Mouse (Mus musculus) myocyte (in vitro differentiated cells): ENCODE data around the gene Gm20388. TPM values are rescaled to one million over a fixed set of nuclear protein-coding genes. Genes with fewer than 3 reads are reported as not detected.
A peak's percentile ranks its signal among the peaks of the same experiment; 100 is the strongest.

Source experiments
- H3K27me3 ChIP-seq: one replicate; pipeline ENCODE4 v1.6.1; 2011; ENCODE audit not compliant: control insufficient read depth, insufficient read depth, insufficient read length
- H3K36me3 ChIP-seq: one replicate; pipeline ENCODE4 v1.6.1; 2011; ENCODE audit not compliant: control insufficient read depth, insufficient read depth
- H3K4me2 ChIP-seq: one replicate; pipeline ENCODE4 v1.6.1; 2011; ENCODE audit warnings: low read depth, control low read depth
- H3K4me3 ChIP-seq: one replicate; pipeline ENCODE4 v1.5.1; 2011; ENCODE audit warnings: mild to moderate bottlenecking, control low read depth, moderate library complexity
- H3K79me2 ChIP-seq: one replicate; pipeline ENCODE4 v1.6.1; 2011; ENCODE audit not compliant: control insufficient read depth, insufficient read depth
- H3ac ChIP-seq: one replicate; pipeline ENCODE4 v1.6.1; 2011; ENCODE audit not compliant: control insufficient read depth, insufficient read length
- CEBPB ChIP-seq: IDR thresholded peaks from 2 replicates; pipeline ENCODE4 v1.6.1; 2011; ENCODE audit warnings: mild to moderate bottlenecking, moderate library complexity; ENCODE audit not compliant: poor library complexity, insufficient read depth, severe bottlenecking
- E2F4 ChIP-seq: IDR thresholded peaks from one replicate; pipeline ENCODE4 v1.6.1; 2011; ENCODE audit warnings: mild to moderate bottlenecking, control low read depth, moderate library complexity; ENCODE audit not compliant: insufficient read depth
- MAX ChIP-seq: IDR thresholded peaks from one replicate; pipeline ENCODE4 v1.6.1; 2011; ENCODE audit warnings: low read depth, mild to moderate bottlenecking, control low read depth
- MYOD1 ChIP-seq, 3 experiments: IDR thresholded peaks; one replicate each; pipeline ENCODE4 v1.6.1; 2011; ENCODE audit warnings: control low read depth in 2 of 3, low read depth in 2 of 3, mild to moderate bottlenecking in 2 of 3, moderate library complexity in 1 of 3; ENCODE audit not compliant: insufficient read length in 2 of 3, control insufficient read depth in 1 of 3
- MYOG ChIP-seq, 3 experiments: IDR thresholded peaks; one replicate each; pipeline ENCODE4 v1.6.1; 2011; ENCODE audit warnings: control low read depth in 2 of 3, low read depth in 2 of 3, mild to moderate bottlenecking in 2 of 3; ENCODE audit not compliant: insufficient read length in 2 of 3, control insufficient read depth in 1 of 3, insufficient read depth in 1 of 3
- POLR2A ChIP-seq: IDR thresholded peaks from one replicate; pipeline ENCODE4 v1.6.1; 2011; ENCODE audit warnings: low read depth, mild to moderate bottlenecking, control low read depth, moderate library complexity; ENCODE audit not compliant: insufficient read length
- POLR2AphosphoS2 ChIP-seq: IDR thresholded peaks from one replicate; pipeline ENCODE4 v1.6.1; 2011; ENCODE audit warnings: low read depth, control low read depth; ENCODE audit not compliant: insufficient read length
- REST ChIP-seq: IDR thresholded peaks from one replicate; pipeline ENCODE4 v1.6.1; 2011; ENCODE audit warnings: mild to moderate bottlenecking, control low read depth, moderate library complexity; ENCODE audit not compliant: insufficient read depth, insufficient read length
- SRF ChIP-seq: IDR thresholded peaks from one replicate; pipeline ENCODE4 v1.6.1; 2011; ENCODE audit warnings: low read depth; ENCODE audit not compliant: control insufficient read depth, insufficient read length
- TCF12 ChIP-seq: IDR thresholded peaks from one replicate; pipeline ENCODE4 v1.6.1; 2011; ENCODE audit warnings: mild to moderate bottlenecking, control low read depth; ENCODE audit not compliant: poor library complexity, insufficient read depth, severe bottlenecking
- TCF3 ChIP-seq: IDR thresholded peaks from one replicate; pipeline ENCODE4 v1.6.1; 2011; ENCODE audit warnings: low read depth, control low read depth; ENCODE audit not compliant: insufficient read length
- USF1 ChIP-seq: IDR thresholded peaks from one replicate; pipeline ENCODE4 v1.6.1; 2011; ENCODE audit warnings: low read depth, mild to moderate bottlenecking, control low read depth, moderate library complexity
- polyA plus RNA-seq: library from polyadenylated mRNA; unstranded; fragments of >200 nt; fragmentation: generic; extraction: Trizol; gene quantifications from one replicate; pipeline ENCODE4 v1.2.1, GENCODE M21; 2012; ENCODE audit warnings: missing spikeins

Gene Gm20388
- polyA plus RNA-seq, 1 experiment = 15.3 TPM

DNA sequence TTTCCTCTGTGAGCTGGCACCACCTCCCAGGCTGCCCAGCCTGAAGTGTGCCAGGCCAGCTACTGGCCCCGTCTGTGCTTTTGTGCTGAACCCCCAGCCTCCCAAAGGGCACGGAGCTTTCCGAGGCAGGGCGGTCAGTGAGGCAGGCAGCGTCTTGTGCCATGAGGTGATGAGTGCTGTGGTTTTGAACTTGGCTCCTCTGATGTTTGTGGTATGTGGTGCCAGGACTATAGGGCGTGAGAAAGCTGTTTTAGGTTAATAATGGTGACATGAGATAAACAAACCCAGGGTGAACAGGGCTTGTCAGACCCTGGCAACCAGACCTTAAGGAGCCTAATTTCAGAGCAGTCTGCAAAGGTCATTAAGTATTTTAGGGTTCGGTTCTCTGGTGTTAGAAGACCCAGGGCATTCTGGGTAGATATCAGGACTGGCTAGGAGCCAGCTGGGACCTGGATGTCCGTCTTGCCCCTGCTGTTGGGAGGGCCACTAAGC is 4406.6 kb downstream of the Gm20388 start:
- TF ChIP-seq MYOD1 (IDR thresholded peaks at IDR 0.05; ENCODE audit: control insufficient read depth in 1 of 3, insufficient read length in 2 of 3, low read depth in 2 of 3) (peak in 1 of 3 experiments; percentile 21), SRF (no peak), TCF3 (no peak)
- Histone ChIP-seq H3K36me3 (no peaks in the 10 kb centered on the region), H3K4me2 (peak overlapping the region; percentile 24), H3ac (no peak overlapping the region), H3K79me2 (no peaks in the 10 kb centered on the region), H3K27me3 (no peaks in the 10 kb centered on the region), H3K4me3 (no peak overlapping the region)

DNA sequence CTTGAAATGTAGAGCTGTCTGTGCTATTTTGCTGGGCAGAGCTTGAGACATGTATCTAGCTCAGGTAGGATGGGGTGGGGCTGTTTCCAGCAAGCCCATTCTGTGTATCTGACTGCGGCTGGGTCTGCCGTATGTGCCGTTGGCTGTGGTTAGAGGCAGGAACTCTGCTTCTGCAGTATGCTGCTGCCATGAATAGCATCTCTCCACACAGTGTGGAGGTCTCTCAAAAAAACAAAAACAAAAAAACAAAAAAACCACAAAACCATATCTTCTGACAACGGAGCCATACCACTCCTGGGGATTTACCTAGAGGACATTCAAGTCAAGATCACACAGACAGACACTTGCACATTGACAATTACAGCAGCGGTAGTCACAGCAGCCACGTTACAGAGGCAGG is 4407.2 kb downstream of the Gm20388 start:
- H3K36me3 ChIP-seq = peaks cover 3% of the 10 kb centered on the region
- no peaks in the 10 kb centered on the region for H3K27me3 ChIP-seq
- H3ac ChIP-seq = no peak overlapping the region
- H3K4me3 ChIP-seq = no peak overlapping the region
- H3K4me2 ChIP-seq = no peak overlapping the region
- H3K79me2 ChIP-seq = no peaks in the 10 kb centered on the region
- TF ChIP-seq MAX (no peak), POLR2A (no peak), E2F4 (no peak), REST (no peak), MYOD1 (IDR thresholded peaks at IDR 0.05; ENCODE audit: control insufficient read depth in 1 of 3, insufficient read length in 2 of 3, low read depth in 2 of 3) (no peak), TCF3 (no peak), MYOG (IDR thresholded peaks at IDR 0.05; ENCODE audit: control insufficient read depth in 1 of 3, insufficient read depth in 1 of 3, insufficient read length in 2 of 3, low read depth in 2 of 3) (no peak), CEBPB (no peak), USF1 (no peak), SRF (no peak), POLR2AphosphoS2 (no peak), TCF12 (no peak)

DNA sequence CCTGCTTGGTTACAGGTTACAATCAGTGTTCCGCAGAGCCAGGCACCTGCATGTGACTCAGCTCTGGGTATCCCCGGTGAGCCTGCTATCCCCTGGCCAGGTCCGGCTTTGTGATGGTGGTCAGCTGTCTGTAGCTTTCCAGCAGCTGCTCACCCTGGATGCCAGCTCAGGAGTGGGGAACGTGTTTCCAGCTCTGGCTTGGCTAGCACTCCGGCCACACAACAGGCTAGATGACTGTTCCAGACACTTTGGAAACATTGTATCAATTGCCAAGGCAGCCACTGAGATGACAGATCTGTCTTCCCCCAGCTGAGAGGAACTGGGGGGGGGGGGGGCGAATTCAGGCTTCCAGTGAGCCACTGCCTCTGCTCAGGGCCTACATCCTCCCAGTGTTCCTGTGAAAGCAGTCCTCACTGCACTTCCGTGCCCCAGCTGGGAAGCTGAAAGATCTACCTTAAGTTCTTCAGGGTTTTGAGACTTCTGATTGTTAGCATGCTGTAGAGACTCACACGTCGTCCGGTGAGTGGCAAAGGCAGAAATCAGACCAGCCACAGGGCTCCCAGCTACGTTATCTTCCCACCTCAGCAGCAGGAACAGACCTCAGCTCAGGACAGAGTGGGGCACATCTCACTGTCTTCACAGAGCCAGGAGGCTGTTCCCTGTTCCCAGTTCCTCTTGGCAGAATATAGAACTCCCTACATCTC is 4408.1 kb downstream of the Gm20388 start:
- Histone ChIP-seq H3K27me3 (no peaks in the 10 kb centered on the region), H3K4me2 (no peak overlapping the region), H3K79me2 (no peaks in the 10 kb centered on the region), H3ac (no peak overlapping the region), H3K4me3 (no peak overlapping the region), H3K36me3 (peaks cover 3% of the 10 kb centered on the region)
- TF ChIP-seq MYOD1 (IDR thresholded peaks at IDR 0.05; ENCODE audit: control insufficient read depth in 1 of 3, insufficient read length in 2 of 3, low read depth in 2 of 3) (peak; percentile 67 to 97 (median 92)), MAX (no peak), TCF3 (peak; percentile 63), TCF12 (peak; percentile 55), MYOG (IDR thresholded peaks at IDR 0.05; ENCODE audit: control insufficient read depth in 1 of 3, insufficient read depth in 1 of 3, insufficient read length in 2 of 3, low read depth in 2 of 3) (peak; percentile 80 to 94 (median 82)), POLR2A (no peak)

DNA sequence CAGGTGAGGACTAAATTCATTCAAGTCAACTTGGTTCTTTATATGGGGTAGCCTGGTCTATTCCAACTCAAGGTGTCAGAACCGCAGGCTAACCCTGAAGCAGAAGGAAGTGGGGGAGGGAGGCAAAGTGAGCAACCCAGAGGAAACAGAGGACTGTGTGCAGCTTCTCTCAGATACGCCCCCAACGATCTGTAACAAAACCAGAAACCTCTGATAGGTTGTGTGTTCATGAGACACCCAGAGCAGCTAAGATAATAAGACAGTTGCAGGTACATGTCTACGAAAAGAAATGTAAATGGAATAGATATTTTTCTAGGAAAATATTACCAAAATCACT is 4408.6 kb downstream of the Gm20388 start:
- peaks cover 3% of the 10 kb centered on the region for H3K36me3 ChIP-seq
- H3K79me2 ChIP-seq = no peaks in the 10 kb centered on the region
- H3K27me3 ChIP-seq = no peaks in the 10 kb centered on the region
- H3ac ChIP-seq = no peak overlapping the region
- H3K4me3 ChIP-seq = no peak overlapping the region
- TF ChIP-seq REST = no peak
- no peak for TF ChIP-seq USF1
- no peak for TF ChIP-seq SRF
- H3K4me2 ChIP-seq = no peak overlapping the region

DNA sequence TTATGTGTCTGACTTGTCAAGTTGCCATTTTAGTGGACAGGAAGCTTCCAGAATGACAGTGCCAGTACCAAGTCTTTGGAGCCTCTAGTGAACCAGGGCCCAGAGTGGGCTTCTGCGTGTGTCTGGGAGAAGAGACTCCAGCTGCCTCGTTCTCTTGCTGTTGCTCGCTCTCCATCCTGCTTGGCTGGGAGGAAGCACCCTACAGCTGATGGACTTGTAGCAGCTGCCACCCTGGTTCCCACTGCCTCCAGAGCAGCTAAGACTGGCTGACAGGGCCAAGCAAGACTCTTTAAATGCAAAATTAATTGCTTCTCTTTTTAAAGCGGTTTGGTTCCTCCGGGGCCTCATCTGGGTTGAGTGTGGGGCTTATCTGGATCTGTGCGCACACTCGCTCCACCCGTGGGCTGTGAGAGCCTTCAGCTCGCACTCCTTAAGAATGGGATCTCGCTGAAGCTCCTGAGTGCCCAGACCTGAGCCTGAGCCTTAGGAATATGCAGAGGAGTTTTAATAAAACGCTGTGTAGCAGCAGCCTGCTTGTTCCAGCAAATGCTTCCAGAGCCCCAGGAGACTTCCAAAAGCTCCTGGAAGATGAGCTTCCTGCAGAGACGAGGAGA is 4410.7 kb downstream of the Gm20388 start:
- H3K4me2 ChIP-seq = no peak overlapping the region
- no peaks in the 10 kb centered on the region for H3K79me2 ChIP-seq
- no peak for TF ChIP-seq E2F4
- peak in 1 of 3 experiments; percentile 52 for TF ChIP-seq MYOG (IDR thresholded peaks at IDR 0.05; ENCODE audit: control insufficient read depth in 1 of 3, insufficient read depth in 1 of 3, insufficient read length in 2 of 3, low read depth in 2 of 3)
- TF ChIP-seq MYOD1 (IDR thresholded peaks at IDR 0.05; ENCODE audit: control insufficient read depth in 1 of 3, insufficient read length in 2 of 3, low read depth in 2 of 3) = peak in 2 of 3 experiments; percentile 73 to 76
- TF ChIP-seq POLR2AphosphoS2 = no peak

More for the DNA sequence above, 4410.7 kb downstream of the Gm20388 start:
- no peak overlapping the region for H3K4me3 ChIP-seq
- H3K36me3 ChIP-seq = peaks cover 16% of the 10 kb centered on the region
- no peak overlapping the region for H3ac ChIP-seq
- no peaks in the 10 kb centered on the region for H3K27me3 ChIP-seq
